Mouse (Mus musculus): ENCODE measurements around the gene Fmnl2. TPM values are rescaled to one million over a fixed set of nuclear protein-coding genes. Genes with fewer than 3 reads are reported as not detected.

Gene Fmnl2
- total RNA-seq, 1 experiment from 2014 or later: 20.6 TPM

- peak; percentile 12 to 41; a peak in 3 of 4 replicates for ATAC-seq (replicated peaks in 1 of 2; ENCODE audit: insufficient read depth in 1 of 2, low FRiP score in 2 of 2, low TSS enrichment in 1 of 2, low read depth in 1 of 2, poor library complexity in 2 of 2, severe bottlenecking in 2 of 2)
These were observed 130.1 kb downstream of the Fmnl2 start for GRCm38 (mm10) chr2:52987637-52988295.

GRCm38 (mm10) chr2:52989316-52989715 lies 131.7 kb downstream of the Fmnl2 start:
- ATAC-seq (replicated peaks in 1 of 2; ENCODE audit: insufficient read depth in 1 of 2, low FRiP score in 2 of 2, low TSS enrichment in 1 of 2, low read depth in 1 of 2, poor library complexity in 2 of 2, severe bottlenecking in 2 of 2): no peak

DNA sequence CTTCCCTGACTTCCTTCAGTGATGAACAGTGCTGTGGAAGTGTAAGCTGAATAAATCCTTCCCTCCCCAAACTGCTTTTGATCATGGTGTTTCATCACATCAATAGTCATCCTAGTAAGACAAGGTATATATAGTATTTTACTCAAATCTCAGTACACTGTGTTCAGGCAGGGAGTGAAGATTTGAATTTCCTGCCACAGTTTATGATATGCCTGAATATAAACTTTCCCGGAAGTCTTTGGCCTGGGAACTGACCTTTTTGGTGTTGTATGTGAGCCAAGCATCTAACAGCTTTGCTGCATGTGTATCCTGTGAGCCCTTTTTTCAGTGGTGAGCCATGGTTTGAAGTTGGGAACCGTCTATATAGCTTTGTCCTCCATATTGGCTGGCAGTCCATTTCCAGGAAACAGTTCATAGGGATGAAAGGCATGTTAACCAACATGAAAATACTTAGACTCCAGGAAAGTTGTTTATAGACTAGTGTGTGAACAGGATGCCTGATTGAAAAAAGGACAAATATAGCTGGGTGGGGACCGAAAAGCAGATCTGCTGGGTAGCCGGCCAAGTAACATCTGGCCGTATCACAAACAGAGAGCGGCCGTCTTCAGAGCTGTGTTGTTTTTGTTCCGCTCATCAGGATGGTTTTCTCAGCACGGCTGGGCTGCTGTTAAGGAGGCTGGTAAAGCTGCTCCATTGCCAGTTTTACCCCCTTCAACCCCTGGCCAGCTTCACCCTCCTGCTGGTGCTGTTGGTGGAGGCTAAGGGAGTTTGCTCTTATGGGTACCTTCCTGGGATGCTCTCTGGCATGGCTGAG lies 133.4 kb downstream of the Fmnl2 start:
- ATAC-seq (replicated peaks in 1 of 2; ENCODE audit: insufficient read depth in 1 of 2, low FRiP score in 2 of 2, low TSS enrichment in 1 of 2, low read depth in 1 of 2, poor library complexity in 2 of 2, severe bottlenecking in 2 of 2): no peak

DNA sequence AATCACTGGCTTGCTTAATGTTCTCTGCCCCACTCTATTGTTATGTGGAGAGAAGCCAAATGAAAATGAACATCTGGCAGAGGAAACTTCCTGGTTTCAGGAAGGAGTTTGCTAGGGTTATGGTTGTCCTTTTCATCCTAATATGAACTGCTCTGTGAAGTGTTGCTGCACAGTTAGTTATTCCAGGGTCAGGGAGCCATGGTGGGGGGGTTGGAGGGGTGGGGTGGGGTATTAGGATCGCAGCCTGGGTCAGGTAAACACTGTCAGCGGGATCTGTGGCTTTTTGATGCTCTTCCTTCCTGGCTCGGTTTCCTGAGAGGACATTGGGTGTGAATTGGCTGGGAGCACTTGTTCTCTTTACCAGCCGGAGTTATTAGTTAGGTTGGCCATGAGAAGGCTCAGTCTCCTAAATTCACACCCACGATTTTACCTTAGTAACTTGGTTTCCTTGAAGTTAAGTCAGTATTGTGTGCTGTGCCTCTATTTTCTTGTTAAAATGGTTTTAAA lies 134.1 kb downstream of the Fmnl2 start:
- no peak for ATAC-seq (replicated peaks in 1 of 2; ENCODE audit: insufficient read depth in 1 of 2, low FRiP score in 2 of 2, low TSS enrichment in 1 of 2, low read depth in 1 of 2, poor library complexity in 2 of 2, severe bottlenecking in 2 of 2)

DNA sequence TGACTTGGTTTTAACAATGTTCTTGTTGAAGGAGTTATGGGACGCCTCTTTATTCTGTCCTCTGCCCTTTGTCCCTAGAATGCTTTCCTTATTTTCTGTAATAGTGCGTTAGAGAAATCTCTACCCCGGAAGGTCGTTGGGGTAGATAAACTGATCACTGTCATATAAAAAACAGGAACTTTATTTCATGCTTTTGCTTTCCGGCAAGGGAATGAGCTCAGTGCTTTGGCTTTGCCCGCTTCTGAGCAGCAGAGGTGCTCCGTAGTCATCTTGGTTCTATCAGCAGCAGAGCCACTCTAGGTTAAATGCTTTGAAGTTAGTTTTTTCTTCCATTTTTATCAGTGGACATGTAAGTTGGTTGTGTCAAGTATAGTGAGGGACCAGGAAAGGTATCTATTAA lies 135.6 kb downstream of the Fmnl2 start:
- ATAC-seq (replicated peaks in 1 of 2; ENCODE audit: insufficient read depth in 1 of 2, low FRiP score in 2 of 2, low TSS enrichment in 1 of 2, low read depth in 1 of 2, poor library complexity in 2 of 2, severe bottlenecking in 2 of 2): peak; percentile 55 to 73

DNA sequence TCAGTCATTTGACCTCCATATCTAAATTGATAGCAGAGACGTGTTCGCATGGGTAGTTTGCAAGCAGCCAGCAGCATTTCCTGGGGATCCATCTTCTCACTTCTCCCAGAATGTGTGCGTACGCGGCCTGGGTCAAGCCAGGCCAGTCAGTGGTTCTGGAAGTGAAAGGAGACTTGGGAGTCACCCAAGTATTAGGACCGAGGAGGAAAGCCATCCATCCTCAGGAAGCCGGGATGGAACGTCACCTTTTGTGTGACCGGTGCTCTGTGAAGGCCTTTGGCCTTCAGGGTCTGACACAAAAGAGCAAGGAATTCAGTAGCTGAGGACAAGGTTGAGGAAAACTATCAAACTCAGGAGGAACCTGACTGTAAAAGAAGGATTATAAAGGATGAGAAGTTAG lies 136.9 kb downstream of the Fmnl2 start:
- no peak for ATAC-seq (replicated peaks in 1 of 2; ENCODE audit: insufficient read depth in 1 of 2, low FRiP score in 2 of 2, low TSS enrichment in 1 of 2, low read depth in 1 of 2, poor library complexity in 2 of 2, severe bottlenecking in 2 of 2)

DNA sequence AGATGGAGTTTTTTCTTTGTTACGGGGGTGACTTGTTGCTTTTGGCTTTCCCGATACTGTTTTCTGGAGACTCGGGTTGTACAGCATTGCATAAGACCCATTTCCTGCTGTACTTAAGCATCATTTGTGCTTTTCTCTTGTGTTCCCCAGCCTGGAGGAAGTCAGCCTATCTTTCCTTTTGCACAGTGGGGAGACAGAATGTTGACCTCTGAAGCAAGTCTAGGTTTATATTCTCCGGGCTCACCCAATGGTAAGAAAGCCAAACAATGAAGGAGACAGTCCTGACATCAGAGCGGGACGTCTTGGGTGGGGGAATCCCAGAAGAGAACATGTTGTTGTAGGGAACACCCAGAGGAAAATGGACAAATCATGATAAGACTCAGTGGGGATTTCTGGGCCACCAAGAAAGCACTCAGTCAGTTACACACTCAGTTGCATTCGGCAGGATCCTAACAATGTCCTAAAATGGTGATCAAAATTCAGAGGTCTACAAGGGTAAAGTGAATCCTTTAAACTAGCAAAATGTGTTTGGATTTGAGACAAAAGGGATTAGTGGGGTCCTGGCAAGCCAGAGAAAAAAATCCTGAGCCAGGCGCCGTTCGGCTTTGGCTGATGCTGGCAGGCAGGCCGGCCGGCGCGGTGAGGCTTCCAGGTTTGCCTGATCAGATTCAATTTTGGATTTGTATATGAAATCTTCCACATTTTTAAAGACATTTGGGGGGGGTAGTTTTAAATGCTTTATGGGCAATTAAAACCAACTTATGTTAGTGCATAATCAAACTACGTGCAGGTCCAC lies 140.5 kb downstream of the Fmnl2 start:
- ATAC-seq (replicated peaks in 1 of 2; ENCODE audit: insufficient read depth in 1 of 2, low FRiP score in 2 of 2, low TSS enrichment in 1 of 2, low read depth in 1 of 2, poor library complexity in 2 of 2, severe bottlenecking in 2 of 2): 0 out of 4 replicates have a peak, but pooled peaks of 1 of the 2 experiments have one; percentile 4

DNA sequence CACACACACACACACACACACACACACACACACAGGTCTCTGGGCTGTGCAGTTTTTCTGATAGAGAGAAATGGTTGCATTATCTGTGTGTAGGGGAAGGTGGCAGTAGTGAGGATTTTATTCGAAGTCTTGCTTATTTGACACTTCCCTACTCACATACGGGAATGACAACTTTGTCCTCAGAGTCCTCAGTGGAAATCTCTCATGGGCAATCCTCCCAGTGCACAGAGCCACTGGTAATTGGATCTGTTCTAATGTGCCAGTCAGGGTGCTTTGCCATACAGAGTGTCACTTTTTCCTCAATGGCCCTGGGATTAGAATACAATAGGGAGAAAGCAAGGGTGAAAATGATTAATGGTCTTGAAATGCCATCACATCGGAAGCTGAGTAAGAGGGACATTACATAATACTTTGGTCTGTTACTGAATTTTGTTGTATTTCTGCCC lies 141.9 kb downstream of the Fmnl2 start:
- ATAC-seq (replicated peaks in 1 of 2; ENCODE audit: insufficient read depth in 1 of 2, low FRiP score in 2 of 2, low TSS enrichment in 1 of 2, low read depth in 1 of 2, poor library complexity in 2 of 2, severe bottlenecking in 2 of 2): peak; percentile 42 to 65; a peak in 2 of 4 replicates

DNA sequence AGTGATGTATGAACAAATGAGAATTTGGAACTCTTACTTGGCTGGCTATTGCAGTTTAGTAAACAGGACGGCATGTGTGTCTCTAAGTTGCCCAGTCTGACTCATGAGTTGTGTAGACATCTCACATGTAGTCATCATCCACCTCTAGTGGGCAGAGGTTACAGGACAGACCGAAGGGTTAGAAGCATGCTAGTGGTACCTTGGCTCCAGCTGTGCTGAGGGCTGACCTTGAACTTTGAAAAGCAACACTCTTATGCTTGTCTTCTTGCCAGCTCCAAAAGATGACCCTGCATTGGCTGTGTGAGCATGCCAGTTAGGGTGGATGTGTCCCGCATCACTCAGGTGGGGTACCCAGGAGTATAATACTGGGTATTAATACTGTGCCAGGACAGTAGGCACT lies 142.8 kb downstream of the Fmnl2 start:
- ATAC-seq (replicated peaks in 1 of 2; ENCODE audit: insufficient read depth in 1 of 2, low FRiP score in 2 of 2, low TSS enrichment in 1 of 2, low read depth in 1 of 2, poor library complexity in 2 of 2, severe bottlenecking in 2 of 2): peak; percentile 17 to 18; a peak in 2 of 4 replicates

DNA sequence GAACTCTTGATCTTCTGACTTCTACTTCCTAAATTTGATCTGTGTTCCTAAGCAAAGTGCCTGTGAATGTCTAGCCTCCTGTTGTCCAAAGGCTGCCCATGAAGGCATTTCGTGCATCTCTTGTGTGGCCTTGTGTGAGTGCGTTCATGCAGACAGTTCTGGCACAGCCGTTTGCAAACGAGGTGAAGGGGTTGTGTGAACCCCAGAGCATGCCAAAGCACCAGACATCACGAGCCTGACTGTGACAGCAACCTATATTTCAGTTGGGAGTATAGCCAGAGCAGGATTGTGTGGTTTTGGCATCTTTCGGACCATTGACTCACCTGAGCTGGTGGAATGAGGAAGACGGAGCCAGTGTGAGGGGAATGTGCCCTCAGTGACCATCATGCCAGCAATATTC lies 148.5 kb downstream of the Fmnl2 start:
- no peak for ATAC-seq (replicated peaks in 1 of 2; ENCODE audit: insufficient read depth in 1 of 2, low FRiP score in 2 of 2, low TSS enrichment in 1 of 2, low read depth in 1 of 2, poor library complexity in 2 of 2, severe bottlenecking in 2 of 2)

- ATAC-seq (replicated peaks in 1 of 2; ENCODE audit: insufficient read depth in 1 of 2, low FRiP score in 2 of 2, low TSS enrichment in 1 of 2, low read depth in 1 of 2, poor library complexity in 2 of 2, severe bottlenecking in 2 of 2): peak; percentile 68 to 82
These were observed 149.5 kb downstream of the Fmnl2 start for GRCm38 (mm10) chr2:53007142-53007541.

- no peak for ATAC-seq (replicated peaks in 1 of 2; ENCODE audit: insufficient read depth in 1 of 2, low FRiP score in 2 of 2, low TSS enrichment in 1 of 2, low read depth in 1 of 2, poor library complexity in 2 of 2, severe bottlenecking in 2 of 2)
These were observed 155.4 kb downstream of the Fmnl2 start for GRCm38 (mm10) chr2:53013051-53013450.

DNA sequence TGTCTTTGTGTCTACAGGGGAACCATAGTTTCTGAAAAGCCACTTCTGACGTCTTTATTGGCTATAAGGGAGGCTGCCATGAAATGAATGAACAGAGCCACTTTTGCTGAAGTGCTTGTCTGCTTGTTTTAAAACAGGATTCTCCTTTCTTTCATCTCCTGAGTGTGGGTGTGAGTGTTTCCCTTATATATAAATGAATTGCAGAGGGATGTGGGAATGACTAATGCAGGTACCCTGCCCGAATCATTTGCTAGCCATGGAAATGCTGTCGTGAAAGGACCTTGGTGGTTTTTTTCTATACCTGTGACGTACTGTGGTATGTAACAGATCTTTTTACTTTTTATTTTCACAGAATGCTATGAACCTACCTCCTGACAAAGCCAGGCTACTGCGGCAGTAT lies 156.8 kb downstream of the Fmnl2 start:
- no peak for ATAC-seq (replicated peaks in 1 of 2; ENCODE audit: insufficient read depth in 1 of 2, low FRiP score in 2 of 2, low TSS enrichment in 1 of 2, low read depth in 1 of 2, poor library complexity in 2 of 2, severe bottlenecking in 2 of 2)

- no peak for ATAC-seq (replicated peaks in 1 of 2; ENCODE audit: insufficient read depth in 1 of 2, low FRiP score in 2 of 2, low TSS enrichment in 1 of 2, low read depth in 1 of 2, poor library complexity in 2 of 2, severe bottlenecking in 2 of 2)
These were observed 165.3 kb downstream of the Fmnl2 start for GRCm38 (mm10) chr2:53022982-53023381.

- ATAC-seq (replicated peaks in 1 of 2; ENCODE audit: insufficient read depth in 1 of 2, low FRiP score in 2 of 2, low TSS enrichment in 1 of 2, low read depth in 1 of 2, poor library complexity in 2 of 2, severe bottlenecking in 2 of 2): no peak
These were observed 168.6 kb downstream of the Fmnl2 start for GRCm38 (mm10) chr2:53026056-53026769.

- ATAC-seq (replicated peaks in 1 of 2; ENCODE audit: insufficient read depth in 1 of 2, low FRiP score in 2 of 2, low TSS enrichment in 1 of 2, low read depth in 1 of 2, poor library complexity in 2 of 2, severe bottlenecking in 2 of 2): no peak
These were observed 171.2 kb downstream of the Fmnl2 start for GRCm38 (mm10) chr2:53028868-53029267.

Measured in hematopoietic stem cell, adult 5-6 weeks (primary cell).